Mouse (Mus musculus): ENCODE results near the gene Mrps9. TPM values are rescaled to one million over a fixed set of nuclear protein-coding genes. Genes with fewer than 3 reads are reported as not detected.
"Not testable (repeated sequence)": the region's sequence is repeated elsewhere in the genome, so short reads cannot be mapped to it uniquely, and the experiment has no call there.

Gene Mrps9
- polyA plus RNA-seq, 1 experiment from 2014 or later: 63.6 TPM

DNA sequence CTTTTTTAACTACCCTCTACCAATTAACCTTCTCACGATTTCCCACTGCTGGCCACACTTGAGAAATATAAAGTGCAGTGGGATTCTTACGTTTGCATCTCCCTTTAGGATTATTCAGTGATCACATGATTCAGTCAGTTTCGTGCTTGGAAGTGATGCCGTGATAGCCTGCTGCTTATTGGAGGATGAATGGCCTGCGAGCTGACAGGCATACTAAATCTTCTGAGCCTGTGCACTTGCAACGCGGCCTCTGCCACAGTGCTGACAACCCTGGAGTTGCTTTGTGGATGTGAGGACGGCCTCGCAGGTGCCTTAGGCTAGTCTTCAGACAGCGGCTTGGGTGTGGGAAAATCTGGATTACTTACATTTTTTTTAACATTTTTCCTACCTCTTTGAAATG, 26.2 kb downstream of the Mrps9 start:
- Histone ChIP-seq H3K27me3 (ENCODE audit: poor library complexity, severe bottlenecking) (no peaks in the 10 kb centered on the region), H3K9me3 (no peaks in the 10 kb centered on the region), H3K4me1 (peaks cover 15% of the 10 kb centered on the region; the same call in 1 of the 2 replicates), H3K4me3 (no peak overlapping the region), H3K27ac (peak overlapping the region; percentile 6; the same call in 1 of the 2 replicates), H3K36me3 (replicated peaks) (peaks cover 8% of the 10 kb centered on the region)
- DNase-seq (ENCODE audit: extremely low spot score, low spot score): no peak
- WGBS: 93% methylated on average over 10 of the region's 10 CpGs

DNA sequence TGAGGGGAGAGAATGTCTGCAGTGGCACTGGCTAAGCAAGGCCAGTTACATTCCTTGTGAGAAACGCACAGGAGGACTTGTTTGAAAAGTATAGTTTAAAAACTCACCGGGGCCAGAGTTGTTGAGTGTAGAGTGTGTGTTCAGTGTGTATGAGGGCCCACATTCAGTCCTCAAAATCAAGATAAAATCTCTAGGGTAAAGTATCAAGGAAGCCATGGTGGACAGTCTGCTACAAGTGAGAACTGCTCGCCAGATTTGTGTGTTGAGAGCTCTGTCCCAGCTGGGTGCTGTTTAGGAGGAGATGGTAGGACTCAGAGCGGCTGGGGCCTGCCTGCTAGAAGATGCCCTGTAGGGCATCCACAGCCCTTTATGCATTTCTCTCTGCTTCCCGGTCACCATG, 27.8 kb downstream of the Mrps9 start:
- DNase-seq (ENCODE audit: extremely low spot score, low spot score): no peak
- H3K36me3 ChIP-seq (replicated peaks): peaks cover 8% of the 10 kb centered on the region
- WGBS: 91% methylated on average over 5 of the region's 5 CpGs
- no peak overlapping the region for H3K4me3 ChIP-seq
- H3K9me3 ChIP-seq: no peaks in the 10 kb centered on the region
- H3K27ac ChIP-seq: no peak overlapping the region
- H3K4me1 ChIP-seq: peaks cover 15% of the 10 kb centered on the region; the same call in 1 of the 2 replicates
- H3K27me3 ChIP-seq (ENCODE audit: poor library complexity, severe bottlenecking): no peaks in the 10 kb centered on the region

DNA sequence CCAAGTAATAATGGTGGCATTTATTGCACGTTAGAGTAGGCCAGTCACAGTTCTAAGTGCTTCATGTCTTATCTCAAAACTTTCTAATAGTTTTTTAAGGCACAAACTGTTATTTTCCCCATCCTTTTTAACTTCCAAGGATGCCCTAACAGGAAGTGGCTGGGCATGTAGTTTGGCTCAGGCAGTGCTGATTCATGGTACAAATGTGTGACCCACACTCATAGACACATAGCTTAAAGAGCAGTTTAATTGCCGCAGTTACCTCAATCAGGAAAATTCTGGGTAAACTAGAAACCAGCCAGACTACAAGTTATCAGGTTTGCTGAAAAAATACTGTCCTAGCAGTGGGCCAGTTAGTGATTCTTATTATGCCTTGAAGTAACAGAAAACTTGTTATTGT, 31.2 kb downstream of the Mrps9 start:
- H3K9me3 ChIP-seq: no peaks in the 10 kb centered on the region
- WGBS: 93% methylated on average over 2 of the region's 2 CpGs
- no peak overlapping the region for H3K27ac ChIP-seq
- no peak overlapping the region for H3K4me3 ChIP-seq
- H3K4me1 ChIP-seq: peaks cover 2% of the 10 kb centered on the region; the same call in 1 of the 2 replicates
- H3K27me3 ChIP-seq (ENCODE audit: poor library complexity, severe bottlenecking): no peaks in the 10 kb centered on the region
- DNase-seq (ENCODE audit: extremely low spot score, low spot score): no peak
- peaks cover 8% of the 10 kb centered on the region for H3K36me3 ChIP-seq (replicated peaks)

- H3K27me3 ChIP-seq (ENCODE audit: poor library complexity, severe bottlenecking); H3K4me1 ChIP-seq; H3K4me3 ChIP-seq; DNase-seq (ENCODE audit: extremely low spot score, low spot score); H3K9me3 ChIP-seq; H3K27ac ChIP-seq: not testable (repeated sequence)
- 87% methylated on average over 1 of the region's 2 CpGs for WGBS
- H3K36me3 ChIP-seq (replicated peaks): peaks cover 14% of the 10 kb centered on the region
These were observed 32.4 kb downstream of the Mrps9 start for GRCm38 (mm10) chr1:42883418-42883817.

- Histone ChIP-seq H3K9me3 (0 out of 2 replicates have a peak, but pooled peaks cover 4% of the 10 kb centered on the region), H3K4me3 (no peak overlapping the region), H3K4me1 (peaks cover 25% of the 10 kb centered on the region), H3K27ac (no peak overlapping the region), H3K36me3 (replicated peaks) (peaks cover 13% of the 10 kb centered on the region), H3K27me3 (ENCODE audit: poor library complexity, severe bottlenecking) (no peaks in the 10 kb centered on the region)
- DNase-seq (ENCODE audit: extremely low spot score, low spot score): no peak
- WGBS: 82% methylated on average over 11 of the region's 11 CpGs
These were observed 36.8 kb downstream of the Mrps9 start for GRCm38 (mm10) chr1:42887835-42888234.

GRCm38 (mm10) chr1:42888541-42889349, 37.7 kb downstream of the Mrps9 start:
- peaks cover 13% of the 10 kb centered on the region for H3K36me3 ChIP-seq (replicated peaks)
- H3K9me3 ChIP-seq: 0 out of 2 replicates have a peak, but pooled peaks cover 4% of the 10 kb centered on the region
- no peak for DNase-seq (ENCODE audit: extremely low spot score, low spot score)
- peak overlapping the region; percentile 8; the same call in 1 of the 2 replicates for H3K4me3 ChIP-seq
- no peaks in the 10 kb centered on the region for H3K27me3 ChIP-seq (ENCODE audit: poor library complexity, severe bottlenecking)
- H3K4me1 ChIP-seq: peaks cover 25% of the 10 kb centered on the region
- 48% methylated on average over 22 of the region's 22 CpGs for WGBS
- peak overlapping the region; percentile 54; the same call in 1 of the 2 replicates for H3K27ac ChIP-seq

DNA sequence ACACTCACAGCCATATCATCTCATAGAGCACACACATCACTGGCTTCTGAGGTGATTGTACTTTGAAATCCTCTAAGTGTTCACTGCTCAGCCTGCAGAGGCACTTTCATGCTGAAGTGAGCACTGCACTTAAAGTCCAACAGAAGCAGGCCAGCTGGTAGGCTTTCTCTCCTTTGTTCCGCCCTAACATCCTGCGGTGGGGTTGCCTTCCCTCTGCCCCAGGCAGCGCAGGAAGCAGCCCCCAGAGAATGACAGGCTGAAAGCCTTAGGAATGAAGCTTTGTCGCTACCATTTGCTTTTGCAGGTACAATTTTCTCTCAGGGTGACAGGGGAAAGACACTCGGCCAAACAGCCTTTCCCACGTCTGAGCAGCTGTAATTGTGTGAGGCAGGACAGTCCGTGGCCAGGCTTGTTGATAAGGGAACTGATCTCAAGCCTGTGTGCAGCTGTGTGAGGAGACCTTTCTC, 38.4 kb downstream of the Mrps9 start:
- WGBS: 24% methylated on average over 7 of the region's 7 CpGs
- no peak overlapping the region for H3K4me3 ChIP-seq
- peaks cover 13% of the 10 kb centered on the region for H3K36me3 ChIP-seq (replicated peaks)
- DNase-seq (ENCODE audit: extremely low spot score, low spot score): peak; percentile 34
- 0 out of 2 replicates have a peak, but pooled peaks cover 4% of the 10 kb centered on the region for H3K9me3 ChIP-seq
- H3K27ac ChIP-seq: peak overlapping the region; percentile 54
- H3K27me3 ChIP-seq (ENCODE audit: poor library complexity, severe bottlenecking): no peaks in the 10 kb centered on the region
- H3K4me1 ChIP-seq: peaks cover 25% of the 10 kb centered on the region

DNA sequence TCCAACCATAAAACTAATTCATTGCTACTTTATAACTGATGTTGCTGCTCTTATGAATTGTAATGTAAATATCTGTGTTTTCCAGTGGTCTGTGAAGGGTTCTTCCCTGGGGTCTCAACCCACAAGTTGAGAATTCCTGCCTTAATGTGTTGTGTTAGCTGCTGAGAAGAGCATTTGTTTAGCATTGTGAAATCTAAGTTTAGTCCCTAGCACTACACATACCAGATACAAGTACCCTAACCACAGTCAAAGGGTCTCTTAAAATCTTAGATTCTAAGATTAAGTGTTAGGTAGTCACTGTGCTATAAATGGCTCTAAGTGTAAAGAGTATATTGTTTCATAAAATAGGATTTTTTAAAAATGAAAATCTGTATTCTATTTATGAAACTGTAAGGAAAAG, 43.7 kb downstream of the Mrps9 start:
- H3K27me3 ChIP-seq (ENCODE audit: poor library complexity, severe bottlenecking): no peaks in the 10 kb centered on the region
- no peak for DNase-seq (ENCODE audit: extremely low spot score, low spot score)
- no peaks in the 10 kb centered on the region for H3K9me3 ChIP-seq
- H3K4me1 ChIP-seq: peaks cover 4% of the 10 kb centered on the region
- H3K36me3 ChIP-seq (replicated peaks): peaks cover 30% of the 10 kb centered on the region
- no peak overlapping the region for H3K27ac ChIP-seq
- H3K4me3 ChIP-seq: no peak overlapping the region

GRCm38 (mm10) chr1:42905148-42905547, 54.1 kb downstream of the Mrps9 start:
- no peak overlapping the region for H3K27ac ChIP-seq
- H3K9me3 ChIP-seq: no peaks in the 10 kb centered on the region
- no peak overlapping the region for H3K4me3 ChIP-seq
- H3K4me1 ChIP-seq: peaks cover under 1% of the 10 kb centered on the region; the same call in 1 of the 2 replicates
- 88% methylated on average over 11 of the region's 11 CpGs for WGBS
- DNase-seq (ENCODE audit: extremely low spot score, low spot score): no peak
- no peaks in the 10 kb centered on the region for H3K27me3 ChIP-seq (ENCODE audit: poor library complexity, severe bottlenecking)
- peaks cover 42% of the 10 kb centered on the region for H3K36me3 ChIP-seq (replicated peaks)

DNA sequence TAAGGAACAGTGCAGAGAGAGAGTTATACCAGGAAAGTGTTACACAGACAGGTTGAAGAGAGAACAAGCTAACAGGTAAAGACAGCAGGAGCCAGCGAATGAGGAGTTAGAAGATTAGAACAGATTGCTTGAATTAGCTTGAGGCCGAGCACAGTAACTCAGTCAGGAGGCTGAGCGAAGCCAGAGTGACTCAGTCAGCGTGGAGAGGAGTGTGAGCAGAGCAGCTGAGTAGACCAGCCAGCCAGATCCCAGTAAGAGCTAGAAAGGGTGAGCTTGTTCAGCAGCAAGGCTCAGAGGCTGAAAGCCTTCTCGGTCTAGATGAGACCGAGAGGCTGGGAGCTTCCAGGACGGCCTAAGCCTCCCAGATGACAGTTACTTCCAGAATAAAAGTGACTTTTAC, 55.7 kb downstream of the Mrps9 start:
- Histone ChIP-seq H3K27ac (no peak overlapping the region), H3K36me3 (replicated peaks) (peaks cover 28% of the 10 kb centered on the region), H3K27me3 (ENCODE audit: poor library complexity, severe bottlenecking) (no peaks in the 10 kb centered on the region), H3K9me3 (no peaks in the 10 kb centered on the region), H3K4me1 (peaks cover 14% of the 10 kb centered on the region), H3K4me3 (no peak overlapping the region)
- DNase-seq (ENCODE audit: extremely low spot score, low spot score): no peak
- 63% methylated on average over 7 of the region's 7 CpGs for WGBS

- no peaks in the 10 kb centered on the region for H3K27me3 ChIP-seq (ENCODE audit: poor library complexity, severe bottlenecking)
- 53% methylated on average over 4 of the region's 4 CpGs for WGBS
These were observed 56.1 kb downstream of the Mrps9 start for GRCm38 (mm10) chr1:42907153-42907552.

GRCm38 (mm10) chr1:42915062-42915461, 64.0 kb downstream of the Mrps9 start:
- WGBS: 18% methylated on average over 4 of the region's 4 CpGs
- no peaks in the 10 kb centered on the region for H3K9me3 ChIP-seq
- DNase-seq (ENCODE audit: extremely low spot score, low spot score): no peak
- H3K27me3 ChIP-seq (ENCODE audit: poor library complexity, severe bottlenecking): no peaks in the 10 kb centered on the region
- no peak overlapping the region for H3K4me3 ChIP-seq
- no peak overlapping the region for H3K27ac ChIP-seq
- no peaks in the 10 kb centered on the region for H3K36me3 ChIP-seq (replicated peaks)
- peaks cover 24% of the 10 kb centered on the region for H3K4me1 ChIP-seq

More at GRCm38 (mm10) chr1:42907153-42907552, 56.1 kb downstream of the Mrps9 start:
- Histone ChIP-seq H3K27ac (no peak overlapping the region), H3K9me3 (no peaks in the 10 kb centered on the region), H3K4me3 (no peak overlapping the region), H3K4me1 (peaks cover 14% of the 10 kb centered on the region), H3K36me3 (replicated peaks) (peaks cover 26% of the 10 kb centered on the region)
- no peak for DNase-seq (ENCODE audit: extremely low spot score, low spot score)

DNA sequence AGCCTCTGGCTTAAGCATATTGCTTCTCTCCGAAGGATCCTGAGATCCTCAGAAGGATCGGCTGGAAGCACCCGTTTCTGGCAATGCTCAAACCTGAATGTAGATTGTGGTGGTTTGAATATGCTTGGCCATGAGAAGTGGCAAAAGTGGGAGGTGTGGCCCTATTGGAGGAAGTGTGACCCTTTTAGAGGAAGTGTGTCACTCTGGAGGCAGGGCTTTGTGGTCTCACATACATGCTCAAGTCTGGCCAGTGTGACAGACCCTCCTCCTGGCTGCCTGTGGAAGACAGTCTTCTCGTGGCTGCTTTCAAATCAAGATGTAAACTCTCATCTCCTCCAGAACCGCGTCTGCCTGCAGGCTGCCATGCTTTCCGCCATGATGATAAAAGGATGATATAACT, 65.7 kb downstream of the Mrps9 start:
- no peak for DNase-seq (ENCODE audit: extremely low spot score, low spot score)
- 85% methylated on average over 7 of the region's 7 CpGs for WGBS
- Histone ChIP-seq H3K4me3 (no peak overlapping the region), H3K9me3 (no peaks in the 10 kb centered on the region), H3K4me1 (peaks cover 14% of the 10 kb centered on the region), H3K27me3 (ENCODE audit: poor library complexity, severe bottlenecking) (no peaks in the 10 kb centered on the region), H3K36me3 (replicated peaks) (no peaks in the 10 kb centered on the region), H3K27ac (no peak overlapping the region)
